Mouse (Mus musculus) forebrain, embryonic 15.5 days (tissue): ENCODE results near the gene Rapgef5. TPM values are rescaled to one million over a fixed set of nuclear protein-coding genes. Genes with fewer than 3 reads are reported as not detected.

Experiments used
- ATAC-seq: fragments of 200-750 bp; cut with Nextera tagmentation; replicated peaks from 2 replicates; pipeline ENCODE4 v1.8.0; 2017; ENCODE audit warnings: mild to moderate bottlenecking, moderate TSS enrichment, moderate library complexity
- H3K27ac ChIP-seq: fragments of 300-500 bp; sonication (generic); replicated peaks from 2 replicates; pipeline ENCODE4 v1.5.1; 2015; ENCODE audit warnings: mild to moderate bottlenecking, inconsistent platforms
- H3K27me3 ChIP-seq: fragments of 300-500 bp; sonication (generic); 2 replicates; pipeline ENCODE4 v1.6.1; 2015; ENCODE audit warnings: inconsistent platforms
- H3K36me3 ChIP-seq: fragments of 300-500 bp; sonication (generic); 2 replicates; pipeline ENCODE4 v1.6.1; 2015; ENCODE audit warnings: mild to moderate bottlenecking, inconsistent platforms
- H3K4me1 ChIP-seq: fragments of 300-500 bp; sonication (generic); 2 replicates; pipeline ENCODE4 v1.6.1; 2015; ENCODE audit warnings: inconsistent platforms
- H3K4me2 ChIP-seq: fragments of 300-500 bp; sonication (generic); replicated peaks from 2 replicates; pipeline ENCODE4 v1.6.1; 2015; ENCODE audit warnings: mild to moderate bottlenecking, inconsistent platforms
- H3K4me3 ChIP-seq: fragments of 300-500 bp; sonication (generic); 2 replicates; pipeline ENCODE4 v1.5.1; 2015; ENCODE audit warnings: mild to moderate bottlenecking, inconsistent platforms
- H3K9ac ChIP-seq: fragments of 300-500 bp; sonication (generic); replicated peaks from 2 replicates; pipeline ENCODE4 v1.6.1; 2015; ENCODE audit warnings: mild to moderate bottlenecking, inconsistent platforms
- H3K9me3 ChIP-seq: fragments of 300-500 bp; sonication (generic); 2 replicates; pipeline ENCODE4 v1.6.1; 2016; ENCODE audit warnings: inconsistent platforms
- WGBS: fragments of 180-500 bp; shearing (Covaris S2); methylation state at CpG from one replicate; pipeline ENCODE4 v1.1.7; 2015; ENCODE audit warnings: mixed read lengths; 5-methylcytosine and 5-hydroxymethylcytosine counted together
- polyA plus RNA-seq: library from polyadenylated mRNA; unstranded; fragments of >200 nt; fragmentation: Nextera tagmentation; extraction: Ambion mirVana; gene quantifications from 2 replicates; pipeline ENCODE4 v1.2.1, GENCODE M21; 2015

Gene Rapgef5
- polyA plus RNA-seq, 1 experiment from 2014 or later = 31.0 TPM

GRCm38 (mm10) chr12:117663637-117664036 is 147.4 kb downstream of the Rapgef5 start:
- no peak overlapping the region for H3K9ac ChIP-seq
- ATAC-seq = no peak
- no peak overlapping the region for H3K4me3 ChIP-seq
- WGBS = 73% methylated on average over 5 of the region's 5 CpGs
- no peaks in the 10 kb centered on the region for H3K9me3 ChIP-seq
- no peaks in the 10 kb centered on the region for H3K36me3 ChIP-seq
- peaks cover 6% of the 10 kb centered on the region; the same call in 1 of the 2 replicates for H3K4me1 ChIP-seq
- no peaks in the 10 kb centered on the region for H3K27me3 ChIP-seq
- H3K27ac ChIP-seq = no peak overlapping the region
- H3K4me2 ChIP-seq = no peak overlapping the region

DNA sequence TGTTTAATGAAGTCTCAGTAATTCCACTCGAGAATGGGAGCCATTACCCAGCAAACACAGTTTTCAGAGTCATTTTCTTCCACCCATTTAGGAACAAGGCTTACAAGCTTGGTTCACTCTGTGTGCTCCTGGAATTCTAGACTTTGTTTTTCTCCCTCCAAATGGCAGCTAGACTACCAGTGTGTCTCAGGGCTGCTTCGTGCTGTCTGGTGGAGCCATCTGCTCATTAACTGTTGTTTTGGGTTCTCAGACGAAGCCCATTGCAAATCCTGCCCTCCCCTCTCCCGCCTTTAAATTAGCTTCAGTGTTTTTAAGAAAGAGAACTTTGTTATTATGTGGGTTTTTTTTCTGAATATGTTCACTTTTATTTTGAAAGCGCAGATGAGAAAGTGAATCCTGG is 148.4 kb downstream of the Rapgef5 start:
- Histone ChIP-seq H3K4me2 (no peak overlapping the region), H3K4me3 (no peak overlapping the region), H3K27ac (no peak overlapping the region), H3K27me3 (no peaks in the 10 kb centered on the region), H3K36me3 (no peaks in the 10 kb centered on the region), H3K4me1 (peaks cover 6% of the 10 kb centered on the region; the same call in 1 of the 2 replicates), H3K9ac (no peak overlapping the region), H3K9me3 (no peaks in the 10 kb centered on the region)
- 43% methylated on average over 5 of the region's 5 CpGs for WGBS
- ATAC-seq = no peak

GRCm38 (mm10) chr12:117666391-117666790 is 150.1 kb downstream of the Rapgef5 start:
- Histone ChIP-seq H3K27me3 (no peaks in the 10 kb centered on the region), H3K4me1 (peaks cover 6% of the 10 kb centered on the region; the same call in 1 of the 2 replicates), H3K27ac (no peak overlapping the region), H3K9me3 (no peaks in the 10 kb centered on the region), H3K9ac (no peak overlapping the region), H3K36me3 (no peaks in the 10 kb centered on the region), H3K4me2 (no peak overlapping the region), H3K4me3 (no peak overlapping the region)
- ATAC-seq = no peak
- WGBS = 94% methylated on average over 3 of the region's 3 CpGs

- no peak for ATAC-seq
Observed at GRCm38 (mm10) chr12:117669610-117670400, 153.5 kb downstream of the Rapgef5 start.

GRCm38 (mm10) chr12:117673188-117673587 is 156.9 kb downstream of the Rapgef5 start:
- Histone ChIP-seq H3K4me3 (no peak overlapping the region), H3K27me3 (no peaks in the 10 kb centered on the region), H3K4me1 (no peaks in the 10 kb centered on the region), H3K36me3 (no peaks in the 10 kb centered on the region), H3K9ac (no peak overlapping the region), H3K9me3 (no peaks in the 10 kb centered on the region), H3K27ac (no peak overlapping the region), H3K4me2 (no peak overlapping the region)
- WGBS = 92% methylated on average over 2 of the region's 2 CpGs
- no peak for ATAC-seq

More at GRCm38 (mm10) chr12:117669610-117670400, 153.5 kb downstream of the Rapgef5 start:
- Histone ChIP-seq H3K9me3 (no peaks in the 10 kb centered on the region), H3K36me3 (no peaks in the 10 kb centered on the region), H3K4me3 (no peak overlapping the region), H3K4me2 (no peak overlapping the region), H3K4me1 (peaks cover 2% of the 10 kb centered on the region; the same call in 1 of the 2 replicates), H3K9ac (no peak overlapping the region), H3K27me3 (no peaks in the 10 kb centered on the region), H3K27ac (no peak overlapping the region)
- WGBS = 77% methylated on average over 10 of the region's 10 CpGs

DNA sequence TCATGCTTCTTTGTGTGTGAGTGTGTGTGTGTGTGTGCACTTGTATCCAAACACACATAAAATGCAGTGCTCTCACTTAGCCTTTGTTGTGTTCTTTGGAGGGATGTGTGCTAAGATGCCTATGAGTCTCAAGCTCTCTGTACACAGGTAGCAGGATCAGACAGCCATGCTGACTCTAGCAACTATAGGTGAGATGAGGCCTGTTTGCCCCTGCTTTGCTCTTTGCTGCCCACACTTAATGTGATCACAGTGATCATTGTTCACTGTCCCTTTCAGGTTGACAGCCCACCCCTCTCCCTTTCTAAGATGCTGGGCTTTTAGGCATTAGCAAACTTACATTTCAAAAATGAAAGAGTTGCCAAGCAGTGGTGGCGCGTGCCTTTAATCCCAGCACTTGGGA is 158.2 kb downstream of the Rapgef5 start:
- 98% methylated on average over 2 of the region's 2 CpGs for WGBS
- no peak overlapping the region for H3K27ac ChIP-seq
- no peak overlapping the region for H3K4me3 ChIP-seq
- no peak for ATAC-seq
- H3K4me1 ChIP-seq = no peaks in the 10 kb centered on the region
- no peaks in the 10 kb centered on the region for H3K27me3 ChIP-seq
- H3K36me3 ChIP-seq = no peaks in the 10 kb centered on the region
- no peak overlapping the region for H3K4me2 ChIP-seq
- H3K9ac ChIP-seq = no peak overlapping the region
- no peaks in the 10 kb centered on the region for H3K9me3 ChIP-seq

DNA sequence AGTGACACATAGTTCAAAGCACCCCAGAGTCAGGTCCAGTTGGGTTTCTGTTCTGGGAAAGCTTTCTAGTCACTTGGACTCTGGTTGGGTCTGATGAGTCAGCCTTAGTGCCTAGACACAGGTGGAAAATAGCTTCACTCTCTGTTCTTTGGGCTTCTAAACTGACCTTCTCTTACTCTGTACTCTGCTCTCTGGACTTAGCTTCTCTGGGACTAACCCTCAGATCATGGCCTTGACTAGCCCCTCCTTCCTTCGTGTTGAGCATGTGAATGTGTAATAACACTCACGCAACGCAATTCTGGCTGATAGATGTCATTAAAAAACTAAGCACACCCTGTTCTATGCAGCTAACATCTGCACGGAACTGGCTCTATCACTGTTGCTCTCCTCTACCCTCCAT is 160.0 kb downstream of the Rapgef5 start:
- Histone ChIP-seq H3K27me3 (no peaks in the 10 kb centered on the region), H3K36me3 (no peaks in the 10 kb centered on the region), H3K9ac (no peak overlapping the region), H3K4me1 (no peaks in the 10 kb centered on the region), H3K4me3 (no peak overlapping the region), H3K27ac (no peak overlapping the region), H3K9me3 (no peaks in the 10 kb centered on the region), H3K4me2 (no peak overlapping the region)
- 89% methylated on average over 4 of the region's 4 CpGs for WGBS
- no peak for ATAC-seq

GRCm38 (mm10) chr12:117678916-117679315 is 162.6 kb downstream of the Rapgef5 start:
- ATAC-seq = no peak
- Histone ChIP-seq H3K36me3 (no peaks in the 10 kb centered on the region), H3K27me3 (no peaks in the 10 kb centered on the region), H3K9ac (no peak overlapping the region), H3K4me2 (no peak overlapping the region), H3K4me3 (no peak overlapping the region), H3K9me3 (no peaks in the 10 kb centered on the region), H3K4me1 (no peaks in the 10 kb centered on the region), H3K27ac (no peak overlapping the region)
- 75% methylated on average over 3 of the region's 3 CpGs for WGBS

DNA sequence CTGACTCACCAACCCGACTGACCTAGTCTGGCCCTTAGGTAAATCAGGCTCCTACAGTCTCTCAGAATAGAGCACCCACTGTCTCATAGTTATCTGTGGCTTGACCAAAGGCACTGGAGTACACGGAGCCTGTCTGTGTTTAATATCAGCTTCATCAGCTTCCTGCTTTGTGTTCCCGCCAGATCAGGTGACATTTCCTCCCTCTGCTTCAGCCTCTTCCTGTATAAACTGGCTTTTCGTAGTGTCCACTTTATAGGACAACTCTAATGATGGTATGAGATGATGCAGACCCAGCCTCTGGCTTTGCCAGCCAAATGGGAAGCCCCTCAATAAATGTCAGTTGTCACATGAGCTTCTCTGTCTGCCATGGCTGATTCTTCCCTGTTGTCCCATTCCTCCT is 163.5 kb downstream of the Rapgef5 start:
- Histone ChIP-seq H3K4me1 (no peaks in the 10 kb centered on the region), H3K9me3 (no peaks in the 10 kb centered on the region), H3K9ac (no peak overlapping the region), H3K27ac (no peak overlapping the region), H3K36me3 (no peaks in the 10 kb centered on the region), H3K4me3 (no peak overlapping the region), H3K4me2 (no peak overlapping the region), H3K27me3 (no peaks in the 10 kb centered on the region)
- no peak for ATAC-seq
- WGBS = 87% methylated on average over 4 of the region's 4 CpGs

DNA sequence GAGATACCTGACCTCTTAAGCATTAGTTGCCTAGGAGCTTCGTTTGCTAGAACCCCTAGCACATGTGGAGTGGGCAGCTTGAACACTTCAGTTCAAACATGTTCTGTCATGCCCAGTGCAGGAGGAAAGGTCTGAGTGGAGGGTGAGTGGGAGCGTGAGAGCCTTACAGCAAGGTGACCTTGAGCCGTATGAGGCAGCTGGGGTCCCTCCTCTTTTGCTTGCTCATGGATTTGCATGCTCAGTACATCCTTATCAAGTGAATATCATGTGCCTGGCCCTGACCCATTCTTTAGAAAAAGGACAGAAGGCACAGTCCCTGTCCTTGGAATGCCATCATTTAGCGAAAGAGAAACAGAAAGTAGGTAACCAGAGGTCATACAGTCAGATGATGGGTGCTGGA is 165.0 kb downstream of the Rapgef5 start:
- Histone ChIP-seq H3K36me3 (no peaks in the 10 kb centered on the region), H3K4me1 (no peaks in the 10 kb centered on the region), H3K27ac (no peak overlapping the region), H3K4me2 (no peak overlapping the region), H3K9ac (no peak overlapping the region), H3K9me3 (no peaks in the 10 kb centered on the region), H3K27me3 (no peaks in the 10 kb centered on the region), H3K4me3 (no peak overlapping the region)
- ATAC-seq = no peak
- 85% methylated on average over 4 of the region's 4 CpGs for WGBS

- Histone ChIP-seq H3K4me3 (no peak overlapping the region), H3K36me3 (no peaks in the 10 kb centered on the region), H3K4me2 (no peak overlapping the region), H3K27ac (no peak overlapping the region), H3K4me1 (no peaks in the 10 kb centered on the region), H3K9me3 (no peaks in the 10 kb centered on the region), H3K27me3 (no peaks in the 10 kb centered on the region), H3K9ac (no peak overlapping the region)
- no peak for ATAC-seq
- 52% methylated on average over 2 of the region's 2 CpGs for WGBS
Observed at GRCm38 (mm10) chr12:117683377-117683776, 167.1 kb downstream of the Rapgef5 start.

- H3K4me1 ChIP-seq = peaks cover under 1% of the 10 kb centered on the region; the same call in 1 of the 2 replicates
- ATAC-seq = no peak
- H3K9me3 ChIP-seq = no peaks in the 10 kb centered on the region
- H3K9ac ChIP-seq = no peak overlapping the region
- 20% methylated on average over 3 of the region's 3 CpGs for WGBS
- no peak overlapping the region for H3K4me3 ChIP-seq
- H3K27ac ChIP-seq = no peak overlapping the region
- H3K4me2 ChIP-seq = no peak overlapping the region
- H3K27me3 ChIP-seq = no peaks in the 10 kb centered on the region
- no peaks in the 10 kb centered on the region for H3K36me3 ChIP-seq
Observed at GRCm38 (mm10) chr12:117683984-117684383, 167.7 kb downstream of the Rapgef5 start.

- no peak for ATAC-seq
- H3K9ac ChIP-seq = no peak overlapping the region
- no peaks in the 10 kb centered on the region for H3K36me3 ChIP-seq
- no peaks in the 10 kb centered on the region for H3K27me3 ChIP-seq
- WGBS = 28% methylated on average over 3 of the region's 3 CpGs
- H3K27ac ChIP-seq = no peak overlapping the region
- no peaks in the 10 kb centered on the region for H3K9me3 ChIP-seq
- no peak overlapping the region for H3K4me2 ChIP-seq
- peaks cover 7% of the 10 kb centered on the region; the same call in 1 of the 2 replicates for H3K4me1 ChIP-seq
- no peak overlapping the region for H3K4me3 ChIP-seq
Observed at GRCm38 (mm10) chr12:117684788-117685187, 168.5 kb downstream of the Rapgef5 start.
